Mouse (Mus musculus): Measurements from ENCODE around the gene Defb15. TPM values are rescaled to one million over a fixed set of nuclear protein-coding genes. Genes with fewer than 3 reads are reported as not detected.

Gene Defb15
- total RNA-seq (2014; rRNA removed) (not detected in 2 replicates), polyA plus RNA-seq (2012; rRNA removed) (not detected in 2 replicates)

- no peaks in the 10 kb centered on the region for H3K79me2 ChIP-seq (ENCODE audit: control insufficient read depth, insufficient read depth, low read length)
- no peak within 1 kb of the TSS for H3K9ac ChIP-seq (ENCODE audit: low read depth, low read length)
- no peaks in the 10 kb centered on the region for H3K27me3 ChIP-seq (ENCODE audit: control insufficient read depth, insufficient read depth, low read length)
- no peaks in the 10 kb centered on the region for H3K4me1 ChIP-seq (ENCODE audit: control insufficient read depth, insufficient read depth, low read length)
- no peak for DNase-seq (ENCODE audit: extremely low read depth, low read depth, low spot score)
- H3K36me3 ChIP-seq (ENCODE audit: control insufficient read depth, insufficient read depth, low read length), result no peaks in the 10 kb centered on the region
- 89% methylated on average over 6 of the region's 6 CpGs for WGBS
- H3K4me3 ChIP-seq (ENCODE audit: insufficient read depth, low read depth, low read length), result no peak within 1 kb of the TSS
- TF ChIP-seq POLR2A (IDR thresholded peaks at IDR 0.05; ENCODE audit: extremely low read depth, insufficient read depth, low read length), result no peak
- TF ChIP-seq CTCF (IDR thresholded peaks at IDR 0.05; ENCODE audit: low read depth, low read length), result no peak
- no peak within 1 kb of the TSS for H3K27ac ChIP-seq (replicated peaks; ENCODE audit: insufficient read depth, low read depth, low read length)
Measured at GRCm38 (mm10) chr8:21932610-21933009, at the start of gene Defb15. TSS of gene Defb15 (minus strand) at chr8:21932710.

- H3K79me2 ChIP-seq (ENCODE audit: control insufficient read depth, insufficient read depth, low read length), result no peaks in the 10 kb centered on the region
- no peak for TF ChIP-seq CTCF (IDR thresholded peaks at IDR 0.05; ENCODE audit: low read depth, low read length)
- TF ChIP-seq POLR2A (IDR thresholded peaks at IDR 0.05; ENCODE audit: extremely low read depth, insufficient read depth, low read length), result no peak
- H3K27me3 ChIP-seq (ENCODE audit: control insufficient read depth, insufficient read depth, low read length), result no peaks in the 10 kb centered on the region
- no peak overlapping the region for H3K9ac ChIP-seq (ENCODE audit: low read depth, low read length)
- H3K27ac ChIP-seq (replicated peaks; ENCODE audit: insufficient read depth, low read depth, low read length), result no peak overlapping the region
- no peaks in the 10 kb centered on the region for H3K4me1 ChIP-seq (ENCODE audit: control insufficient read depth, insufficient read depth, low read length)
- no peaks in the 10 kb centered on the region for H3K36me3 ChIP-seq (ENCODE audit: control insufficient read depth, insufficient read depth, low read length)
- DNase-seq (ENCODE audit: extremely low read depth, low read depth, low spot score), result no peak
- 61% methylated on average over 8 of the region's 8 CpGs for WGBS
- no peak overlapping the region for H3K4me3 ChIP-seq (ENCODE audit: insufficient read depth, low read depth, low read length)
Measured at GRCm38 (mm10) chr8:21981664-21982337, 49.3 kb upstream of the Defb15 start.

GRCm38 (mm10) chr8:21978193-21978592 lies 45.7 kb upstream of the Defb15 start:
- H3K27me3 ChIP-seq (ENCODE audit: control insufficient read depth, insufficient read depth, low read length), result no peaks in the 10 kb centered on the region
- H3K9ac ChIP-seq (ENCODE audit: low read depth, low read length), result no peak overlapping the region
- DNase-seq (ENCODE audit: extremely low read depth, low read depth, low spot score), result no peak
- H3K79me2 ChIP-seq (ENCODE audit: control insufficient read depth, insufficient read depth, low read length), result no peaks in the 10 kb centered on the region
- no peak overlapping the region for H3K4me3 ChIP-seq (ENCODE audit: insufficient read depth, low read depth, low read length)
- no peak overlapping the region for H3K27ac ChIP-seq (replicated peaks; ENCODE audit: insufficient read depth, low read depth, low read length)
- TF ChIP-seq CTCF (IDR thresholded peaks at IDR 0.05; ENCODE audit: low read depth, low read length) (no peak), POLR2A (IDR thresholded peaks at IDR 0.05; ENCODE audit: extremely low read depth, insufficient read depth, low read length) (no peak)
- H3K36me3 ChIP-seq (ENCODE audit: control insufficient read depth, insufficient read depth, low read length), result no peaks in the 10 kb centered on the region
- WGBS, result 64% methylated on average over 4 of the region's 4 CpGs
- no peaks in the 10 kb centered on the region for H3K4me1 ChIP-seq (ENCODE audit: control insufficient read depth, insufficient read depth, low read length)

GRCm38 (mm10) chr8:21969475-21969874 lies 37.0 kb upstream of the Defb15 start, which contains the start of gene Ccdc70:
TSS of gene Ccdc70 (plus strand) at chr8:21969775.
- Histone ChIP-seq H3K4me1 (ENCODE audit: control insufficient read depth, insufficient read depth, low read length) (no peaks in the 10 kb centered on the region), H3K27ac (replicated peaks; ENCODE audit: insufficient read depth, low read depth, low read length) (no peak within 1 kb of the TSS), H3K4me3 (ENCODE audit: insufficient read depth, low read depth, low read length) (no peak within 1 kb of the TSS), H3K36me3 (ENCODE audit: control insufficient read depth, insufficient read depth, low read length) (no peaks in the 10 kb centered on the region), H3K79me2 (ENCODE audit: control insufficient read depth, insufficient read depth, low read length) (no peaks in the 10 kb centered on the region), H3K27me3 (ENCODE audit: control insufficient read depth, insufficient read depth, low read length) (no peaks in the 10 kb centered on the region), H3K9ac (ENCODE audit: low read depth, low read length) (no peak within 1 kb of the TSS)
- TF ChIP-seq CTCF (IDR thresholded peaks at IDR 0.05; ENCODE audit: low read depth, low read length), result no peak
- TF ChIP-seq POLR2A (IDR thresholded peaks at IDR 0.05; ENCODE audit: extremely low read depth, insufficient read depth, low read length), result no peak
- WGBS, result 70% methylated on average over 3 of the region's 3 CpGs
- no peak for DNase-seq (ENCODE audit: extremely low read depth, low read depth, low spot score)

GRCm38 (mm10) chr8:21966646-21967045 lies 34.1 kb upstream of the Defb15 start:
- WGBS, result 71% methylated on average over 1 of the region's 1 CpGs
- no peak for DNase-seq (ENCODE audit: extremely low read depth, low read depth, low spot score)

GRCm38 (mm10) chr8:21958414-21958813 lies 25.9 kb upstream of the Defb15 start, which contains the start of gene Fam90a1a:
TSS of gene Fam90a1a (plus strand) at chr8:21958714.
- no peak within 1 kb of the TSS for H3K9ac ChIP-seq (ENCODE audit: low read depth, low read length)
- no peak within 1 kb of the TSS for H3K27ac ChIP-seq (replicated peaks; ENCODE audit: insufficient read depth, low read depth, low read length)
- TF ChIP-seq POLR2A (IDR thresholded peaks at IDR 0.05; ENCODE audit: extremely low read depth, insufficient read depth, low read length), result no peak
- TF ChIP-seq CTCF (IDR thresholded peaks at IDR 0.05; ENCODE audit: low read depth, low read length), result no peak
- WGBS, result 80% methylated on average over 2 of the region's 2 CpGs
- DNase-seq (ENCODE audit: extremely low read depth, low read depth, low spot score), result no peak
- H3K4me3 ChIP-seq (ENCODE audit: insufficient read depth, low read depth, low read length), result no peak within 1 kb of the TSS
- H3K27me3 ChIP-seq (ENCODE audit: control insufficient read depth, insufficient read depth, low read length), result no peaks in the 10 kb centered on the region
- H3K36me3 ChIP-seq (ENCODE audit: control insufficient read depth, insufficient read depth, low read length), result no peaks in the 10 kb centered on the region
- H3K4me1 ChIP-seq (ENCODE audit: control insufficient read depth, insufficient read depth, low read length), result no peaks in the 10 kb centered on the region
- no peaks in the 10 kb centered on the region for H3K79me2 ChIP-seq (ENCODE audit: control insufficient read depth, insufficient read depth, low read length)

More at GRCm38 (mm10) chr8:21966646-21967045, 34.1 kb upstream of the Defb15 start:
- Histone ChIP-seq H3K4me3 (ENCODE audit: insufficient read depth, low read depth, low read length) (no peak overlapping the region), H3K27ac (replicated peaks; ENCODE audit: insufficient read depth, low read depth, low read length) (no peak overlapping the region), H3K79me2 (ENCODE audit: control insufficient read depth, insufficient read depth, low read length) (no peaks in the 10 kb centered on the region), H3K4me1 (ENCODE audit: control insufficient read depth, insufficient read depth, low read length) (no peaks in the 10 kb centered on the region), H3K36me3 (ENCODE audit: control insufficient read depth, insufficient read depth, low read length) (no peaks in the 10 kb centered on the region), H3K27me3 (ENCODE audit: control insufficient read depth, insufficient read depth, low read length) (no peaks in the 10 kb centered on the region), H3K9ac (ENCODE audit: low read depth, low read length) (no peak overlapping the region)
- TF ChIP-seq POLR2A (IDR thresholded peaks at IDR 0.05; ENCODE audit: extremely low read depth, insufficient read depth, low read length), result no peak
- TF ChIP-seq CTCF (IDR thresholded peaks at IDR 0.05; ENCODE audit: low read depth, low read length), result no peak

All from liver, adult 2 months (tissue).